Mouse (Mus musculus) MEL (cell line): ENCODE data around the gene Trnt1.

Experiments
- CTCF ChIP-seq, 3 experiments: IDR thresholded peaks in 2 of 3; conservative IDR thresholded peaks in 1 of 3; 2 replicates each; pipeline ENCODE4 v1.5.1; 2011 to 2012; ENCODE audit warnings: low read length in 3 of 3, low read depth in 2 of 3, mild to moderate bottlenecking in 2 of 3, improper control_type of control experiment in 1 of 3, inconsistent platforms in 1 of 3, mixed read lengths in 1 of 3, moderate library complexity in 1 of 3; ENCODE audit not compliant: control insufficient read depth in 1 of 3, insufficient read depth in 1 of 3, poor library complexity in 1 of 3, severe bottlenecking in 1 of 3
- ELF1 ChIP-seq: IDR thresholded peaks from 2 replicates; pipeline ENCODE4 v1.6.1; 2014; ENCODE audit warnings: low read depth, mild to moderate bottlenecking, inconsistent platforms, low read length, improper control_type of control experiment, moderate library complexity
- RAD21 ChIP-seq: IDR thresholded peaks from 2 replicates; pipeline ENCODE4 v1.6.1; 2011; ENCODE audit warnings: mild to moderate bottlenecking, low read depth, low read length, improper control_type of control experiment
- TBP ChIP-seq: IDR thresholded peaks from 2 replicates; pipeline ENCODE4 v1.8.0; 2011; ENCODE audit warnings: low read depth, low read length, improper control_type of control experiment

DNA sequence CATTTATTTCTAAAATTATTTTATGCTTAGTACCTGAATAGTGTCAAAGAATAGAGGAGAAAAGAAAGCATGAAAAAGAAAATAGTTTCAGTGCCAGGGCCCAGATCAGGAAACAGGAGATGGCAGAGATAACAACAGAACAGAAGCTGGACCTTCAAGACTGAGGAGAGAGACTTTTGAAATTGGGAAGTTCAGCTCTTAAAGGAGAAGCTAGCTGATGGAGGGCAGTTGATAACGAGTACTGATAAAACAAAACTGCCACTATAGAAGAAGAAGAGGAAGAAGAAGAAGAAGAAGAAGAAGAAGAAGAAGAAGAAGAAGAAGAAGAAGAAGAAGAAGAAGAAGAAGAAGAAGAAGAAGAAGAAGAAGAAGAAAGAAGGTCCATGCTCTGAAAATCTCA is 41.2 kb upstream of the Trnt1 start:
- no peak for TF ChIP-seq ELF1
- no peak for TF ChIP-seq RAD21
- TF ChIP-seq CTCF (IDR thresholded peaks at IDR 0.05 in 2 of 3, conservative IDR thresholded peaks at IDR 0.05 in 1 of 3; ENCODE audit: control insufficient read depth in 1 of 3, insufficient read depth in 1 of 3, low read depth in 2 of 3, low read length in 3 of 3, poor library complexity in 1 of 3, severe bottlenecking in 1 of 3), result no peak
- no peak for TF ChIP-seq TBP
